Mouse (Mus musculus) testis, adult 2 months (tissue): ENCODE measurements around the gene Ppp1r10. TPM values are rescaled to one million over a fixed set of nuclear protein-coding genes. Genes with fewer than 3 reads are reported as not detected.
A peak's percentile ranks its signal among the peaks of the same experiment; 100 is the strongest.

Experiments used
- H3K27ac ChIP-seq: fragments of 200-500 bp; 2 replicates; pipeline ENCODE4 v1.5.1; 2012; ENCODE audit warnings: low read depth, low read length; ENCODE audit not compliant: control insufficient read depth, insufficient read depth
- H3K27me3 ChIP-seq: fragments of 200-500 bp; 2 replicates; pipeline ENCODE4 v1.6.1; 2012; ENCODE audit warnings: mild to moderate bottlenecking, low read length, moderate library complexity; ENCODE audit not compliant: control insufficient read depth, insufficient read depth
- H3K36me3 ChIP-seq: fragments of 200-500 bp; 2 replicates; pipeline ENCODE4 v1.6.1; 2012; ENCODE audit warnings: mild to moderate bottlenecking, low read length; ENCODE audit not compliant: control insufficient read depth, insufficient read depth
- H3K4me1 ChIP-seq: fragments of 200-500 bp; 2 replicates; pipeline ENCODE4 v1.6.1; 2012; ENCODE audit warnings: low read length; ENCODE audit not compliant: control insufficient read depth, insufficient read depth
- H3K4me3 ChIP-seq: fragments of 200-500 bp; 2 replicates; pipeline ENCODE4 v1.5.1; 2012; ENCODE audit warnings: low read depth, mild to moderate bottlenecking, low read length, moderate library complexity, mixed read lengths; ENCODE audit not compliant: control insufficient read depth
- CTCF ChIP-seq: fragments of 200-500 bp; IDR thresholded peaks from 2 replicates; pipeline ENCODE4 v1.5.1; 2012; ENCODE audit warnings: low read depth, mild to moderate bottlenecking, inconsistent platforms, low read length, moderate library complexity; ENCODE audit not compliant: control insufficient read depth, insufficient read depth, insufficient replicate concordance
- POLR2A ChIP-seq: fragments of 200-500 bp; IDR thresholded peaks from 2 replicates; pipeline ENCODE4 v1.6.1; 2012; ENCODE audit warnings: low read depth, mild to moderate bottlenecking, inconsistent platforms, low read length, moderate library complexity; ENCODE audit not compliant: control insufficient read depth
- polyA plus RNA-seq: library from polyadenylated mRNA; depleted of rRNA; stranded (reverse); fragments of >200 nt; gene quantifications from 2 replicates; pipeline ENCODE4 v1.2.3, GENCODE M21; 2012

Ppp1r10 gene
- polyA plus RNA-seq, 1 experiment = 100 TPM

DNA sequence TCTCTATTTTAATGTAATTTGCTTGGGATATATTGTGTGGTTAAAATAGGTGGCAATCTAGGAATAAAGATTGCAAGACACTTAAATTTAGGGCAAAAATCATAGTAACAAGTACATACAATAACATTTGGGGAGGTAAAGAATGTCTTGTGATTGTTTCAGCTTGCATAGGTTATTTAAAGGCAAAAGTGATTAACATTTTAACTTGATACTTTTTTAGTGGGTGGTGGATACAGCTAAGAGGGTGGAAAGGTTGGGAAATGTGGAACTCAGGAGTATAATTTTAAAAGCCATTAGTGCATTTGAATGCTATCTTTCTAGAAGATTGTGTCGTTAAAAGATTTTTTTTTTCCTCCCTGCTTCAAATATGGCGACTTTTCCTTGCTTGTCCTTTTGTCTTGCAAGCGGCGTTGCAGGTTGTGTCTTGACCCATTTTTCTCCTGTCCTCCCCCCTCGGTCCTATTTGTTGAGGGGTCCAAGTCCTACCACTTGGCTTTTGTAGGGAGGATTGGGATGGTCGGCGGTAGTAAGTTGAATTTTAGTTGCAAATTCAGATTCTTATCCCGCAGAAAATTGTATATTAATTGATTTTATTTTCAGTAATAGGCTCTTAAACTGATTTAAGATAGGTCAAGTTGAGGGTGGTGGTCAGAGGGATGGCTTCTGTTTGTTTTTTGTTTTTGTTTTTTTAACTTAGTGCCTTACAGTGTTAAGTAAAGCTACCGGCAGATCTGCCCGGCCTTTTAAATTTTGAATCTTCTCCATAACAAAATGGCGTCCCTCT, 2.2 kb downstream of the Ppp1r10 start:
- Histone ChIP-seq H3K27me3 (no peaks in the 10 kb centered on the region), H3K27ac (peak overlapping the region; percentile 87), H3K4me3 (peak overlapping the region; percentile 85), H3K36me3 (peaks cover 5% of the 10 kb centered on the region), H3K4me1 (peaks cover 2% of the 10 kb centered on the region; the same call in 1 of the 2 replicates)
- TF ChIP-seq POLR2A = no peak
- TF ChIP-seq CTCF = no peak

DNA sequence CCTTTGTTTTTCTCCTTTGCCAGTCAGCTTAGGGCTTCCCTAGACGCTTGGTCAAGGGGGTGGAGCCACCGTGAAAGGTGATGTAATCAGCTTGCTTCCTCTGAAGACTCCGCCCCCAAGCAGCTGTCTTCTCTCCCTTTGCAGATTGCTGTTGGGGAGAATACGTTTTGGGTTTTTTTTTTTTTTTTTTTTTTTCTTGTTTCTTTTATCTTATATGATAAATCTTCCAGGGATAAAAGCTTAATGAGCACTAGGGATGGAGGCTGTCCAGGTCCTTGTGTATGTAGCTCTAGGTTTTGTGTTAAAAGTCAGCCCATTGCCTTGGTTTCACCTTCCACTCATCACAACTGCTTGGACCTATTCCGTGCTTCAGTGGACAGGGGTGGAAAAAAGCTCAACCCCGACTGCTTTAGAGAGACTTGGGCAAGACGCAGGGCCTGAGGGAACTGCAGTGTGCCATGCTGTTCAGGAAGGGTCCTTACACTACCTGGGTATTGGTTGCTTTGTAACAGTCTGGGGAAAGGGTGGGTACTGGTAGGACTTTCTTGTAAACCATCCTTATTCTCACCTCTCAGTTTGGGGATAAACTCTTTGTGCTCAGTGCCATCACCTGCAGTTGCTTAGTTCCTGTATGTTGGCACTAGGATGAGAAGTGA, 3.0 kb downstream of the Ppp1r10 start:
- H3K27me3 ChIP-seq = no peaks in the 10 kb centered on the region
- H3K4me3 ChIP-seq = peak overlapping the region; percentile 44
- TF ChIP-seq POLR2A = no peak; the same call in 1 of the 2 replicates
- peak overlapping the region; percentile 32; the same call in 1 of the 2 replicates for H3K27ac ChIP-seq
- peaks cover 3% of the 10 kb centered on the region for H3K36me3 ChIP-seq
- peaks cover 2% of the 10 kb centered on the region; the same call in 1 of the 2 replicates for H3K4me1 ChIP-seq

DNA sequence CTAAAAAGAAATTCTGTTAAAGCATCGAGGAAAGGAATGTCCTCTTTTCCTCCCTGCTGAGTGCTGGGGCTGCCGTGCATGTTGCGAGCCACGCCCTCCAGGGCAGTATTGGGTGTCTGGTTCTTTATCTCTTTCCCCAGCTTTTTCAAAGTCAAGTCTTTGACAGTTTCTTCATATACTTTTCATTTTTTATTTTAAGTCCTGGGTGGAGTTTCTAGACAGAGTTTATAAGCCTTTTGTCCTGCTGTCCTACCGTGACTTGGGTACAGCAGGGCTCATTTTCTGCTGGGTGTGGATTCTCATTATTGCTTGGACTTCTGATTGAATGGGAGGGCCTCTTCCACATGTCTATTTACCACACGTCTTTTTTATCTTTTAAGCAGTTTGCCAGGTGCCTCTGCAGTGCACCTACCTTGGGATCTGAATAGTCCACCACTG, 3.6 kb downstream of the Ppp1r10 start:
- Histone ChIP-seq H3K27me3 (no peaks in the 10 kb centered on the region), H3K4me3 (no peak overlapping the region), H3K4me1 (peaks cover 2% of the 10 kb centered on the region; the same call in 1 of the 2 replicates), H3K27ac (0 out of 2 replicates have a peak overlapping the region, but pooled peaks have one; percentile 32), H3K36me3 (peaks cover 3% of the 10 kb centered on the region)
- TF ChIP-seq CTCF (no peak), POLR2A (no peak; the same call in 1 of the 2 replicates)

DNA sequence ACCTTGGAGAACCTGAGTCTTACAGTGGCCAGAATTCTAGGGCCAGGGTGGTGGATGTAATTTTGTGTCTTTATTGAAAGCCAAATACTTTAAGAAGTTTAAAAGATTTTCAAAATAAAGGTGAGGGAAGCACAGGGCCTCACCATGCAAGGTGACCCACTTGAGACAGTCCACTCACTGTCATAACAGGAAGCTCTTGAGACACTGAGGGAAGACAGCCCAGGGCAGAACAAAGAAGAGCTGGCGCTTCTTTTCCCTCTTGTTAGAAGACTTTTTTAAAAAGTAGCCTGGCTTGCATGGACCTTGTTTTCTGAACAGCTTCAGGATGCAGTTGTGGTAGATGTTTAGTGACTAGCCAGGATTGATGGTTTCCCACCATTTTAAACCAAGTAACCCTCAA, 4.2 kb downstream of the Ppp1r10 start:
- no peaks in the 10 kb centered on the region for H3K27me3 ChIP-seq
- H3K4me3 ChIP-seq = no peak overlapping the region
- peaks cover 2% of the 10 kb centered on the region; the same call in 1 of the 2 replicates for H3K4me1 ChIP-seq
- peaks cover 3% of the 10 kb centered on the region for H3K36me3 ChIP-seq
- H3K27ac ChIP-seq = no peak overlapping the region
- TF ChIP-seq POLR2A = no peak
- TF ChIP-seq CTCF = no peak

DNA sequence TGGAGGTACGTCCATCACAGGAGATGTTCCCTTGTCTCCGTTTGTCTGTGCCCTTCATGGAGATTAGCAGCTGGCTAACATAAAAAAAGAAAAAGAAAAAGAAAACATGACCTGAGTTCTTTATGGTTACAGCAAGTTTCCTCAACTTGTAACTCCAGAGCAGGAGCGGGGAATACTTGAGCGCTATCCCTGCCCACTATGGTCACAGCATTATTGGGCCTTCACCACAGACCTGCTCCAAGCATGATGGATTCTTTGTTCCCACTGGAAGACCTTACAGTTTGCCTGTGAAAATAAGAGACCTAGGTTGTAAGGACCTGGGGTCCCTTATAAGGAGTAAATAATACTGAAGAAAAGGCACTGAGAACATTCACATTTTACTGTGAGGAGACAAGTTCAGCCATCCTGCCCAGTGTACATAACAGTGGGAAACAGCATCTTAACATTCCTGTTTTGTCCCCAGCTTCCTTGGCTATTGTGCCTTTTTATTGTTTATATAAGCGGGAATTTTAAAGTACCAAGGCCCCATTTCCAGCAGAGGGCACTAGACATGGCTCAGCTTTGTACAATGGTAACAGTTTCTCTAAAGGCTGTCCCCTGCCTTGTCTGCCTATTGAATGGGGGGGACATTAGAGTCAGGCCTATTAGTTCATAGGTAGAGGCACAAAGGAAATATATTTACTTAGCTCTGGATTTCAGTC, 4.8 kb downstream of the Ppp1r10 start:
- Histone ChIP-seq H3K27me3 (no peaks in the 10 kb centered on the region), H3K36me3 (peaks cover 3% of the 10 kb centered on the region), H3K27ac (no peak overlapping the region), H3K4me1 (no peaks in the 10 kb centered on the region), H3K4me3 (no peak overlapping the region)
- TF ChIP-seq POLR2A = no peak

DNA sequence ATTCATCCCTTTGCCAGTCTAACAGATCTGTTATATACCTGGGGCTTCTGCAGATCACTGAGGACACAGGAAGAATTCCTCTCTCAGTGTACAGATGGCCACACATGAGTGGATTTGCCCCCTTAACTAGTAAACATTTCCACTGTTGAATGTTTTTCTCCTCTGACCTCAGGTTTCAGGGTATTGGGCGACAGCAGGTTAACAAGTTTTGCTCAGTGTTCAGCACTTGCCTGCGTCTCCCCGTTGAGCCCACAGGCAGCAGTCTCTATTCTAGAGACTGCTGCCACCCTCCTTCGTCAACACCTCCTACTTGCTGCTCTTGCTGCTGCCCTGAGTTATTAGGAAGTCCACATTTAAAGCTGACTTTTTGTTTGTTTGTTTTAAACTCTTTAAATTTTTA, 5.5 kb downstream of the Ppp1r10 start:
- TF ChIP-seq CTCF = no peak
- no peak for TF ChIP-seq POLR2A
- Histone ChIP-seq H3K4me3 (no peak overlapping the region), H3K27me3 (no peaks in the 10 kb centered on the region), H3K4me1 (no peaks in the 10 kb centered on the region), H3K27ac (no peak overlapping the region), H3K36me3 (peaks cover 5% of the 10 kb centered on the region)

DNA sequence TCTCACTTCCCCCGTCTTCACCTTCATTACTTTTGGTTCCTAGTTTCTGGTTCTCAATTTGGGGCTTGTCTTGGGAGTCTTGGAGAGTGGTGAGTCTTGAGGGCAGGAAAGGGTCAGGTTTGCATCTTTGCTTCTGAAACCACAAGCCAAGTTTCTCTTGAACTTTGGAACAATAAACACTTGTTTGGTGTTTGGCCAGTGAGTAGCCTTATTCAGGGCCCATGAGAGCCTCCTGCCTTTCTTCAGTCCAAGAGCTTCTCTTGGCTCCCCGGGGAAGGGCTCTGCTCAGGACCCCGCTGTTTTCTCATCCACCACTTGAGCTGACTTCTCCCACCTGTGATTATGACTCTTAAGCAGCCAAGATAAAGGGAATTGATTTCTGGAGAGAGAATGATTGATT, 6.3 kb downstream of the Ppp1r10 start:
- Histone ChIP-seq H3K36me3 (peaks cover 4% of the 10 kb centered on the region; the same call in 1 of the 2 replicates), H3K27ac (no peak overlapping the region), H3K27me3 (no peaks in the 10 kb centered on the region), H3K4me1 (no peaks in the 10 kb centered on the region), H3K4me3 (no peak overlapping the region)
- TF ChIP-seq CTCF (no peak), POLR2A (no peak)

DNA sequence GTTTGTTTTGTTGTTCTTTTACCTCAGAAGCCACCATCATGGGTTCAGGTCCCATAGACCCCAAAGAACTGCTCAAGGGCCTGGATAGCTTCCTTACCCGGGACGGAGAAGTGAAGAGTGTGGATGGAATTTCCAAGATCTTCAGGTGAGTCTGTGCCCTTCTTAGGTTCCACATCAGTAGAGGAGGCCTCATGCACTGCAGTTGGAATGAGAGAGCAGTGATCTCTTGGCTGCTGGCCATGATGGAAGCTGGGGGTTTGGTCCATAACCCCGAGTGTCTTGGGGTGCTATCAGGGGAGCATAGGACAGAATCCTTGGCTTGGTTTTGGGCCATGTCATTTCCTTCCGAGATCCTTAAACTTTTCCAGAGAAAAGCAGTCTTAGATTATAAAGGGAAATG, 7.0 kb downstream of the Ppp1r10 start:
- Histone ChIP-seq H3K36me3 (peaks cover 4% of the 10 kb centered on the region; the same call in 1 of the 2 replicates), H3K4me1 (no peaks in the 10 kb centered on the region), H3K27ac (no peak overlapping the region), H3K4me3 (no peak overlapping the region), H3K27me3 (no peaks in the 10 kb centered on the region)
- TF ChIP-seq CTCF (no peak), POLR2A (0 out of 2 replicates have a peak, but pooled peaks have one; percentile 12)
